Mouse (Mus musculus) liver, embryonic 16.5 days (tissue): ENCODE results near the gene Crk. TPM values are rescaled to one million over a fixed set of nuclear protein-coding genes. Genes with fewer than 3 reads are reported as not detected.
"Not testable (repeated sequence)": the region's sequence is repeated elsewhere in the genome, so short reads cannot be mapped to it uniquely, and the experiment has no call there.

Experiments used
- ATAC-seq: fragments of 200-750 bp; cut with Nextera tagmentation; 2 replicates; pipeline ENCODE4 v1.8.0; 2017; ENCODE audit warnings: low read depth, mild to moderate bottlenecking, moderate number of reproducible peaks, moderate library complexity
- H3K27ac ChIP-seq: fragments of 300-500 bp; sonication (generic); 2 replicates; pipeline ENCODE4 v1.5.1; 2014; ENCODE audit warnings: mild to moderate bottlenecking, low read length
- H3K27me3 ChIP-seq: fragments of 300-500 bp; sonication (generic); 2 replicates; pipeline ENCODE4 v1.6.1; 2014; ENCODE audit warnings: low read depth, low read length, mixed read lengths; ENCODE audit not compliant: control insufficient read depth, insufficient read depth
- H3K36me3 ChIP-seq: fragments of 300-500 bp; sonication (generic); 2 replicates; pipeline ENCODE4 v1.6.1; 2014; ENCODE audit warnings: mild to moderate bottlenecking; ENCODE audit not compliant: control insufficient read depth, insufficient read depth
- H3K4me1 ChIP-seq: fragments of 300-500 bp; sonication (generic); 2 replicates; pipeline ENCODE4 v1.6.1; 2014; ENCODE audit warnings: low read depth, low read length, mixed read lengths; ENCODE audit not compliant: control insufficient read depth
- H3K4me2 ChIP-seq: fragments of 300-500 bp; sonication (generic); 2 replicates; pipeline ENCODE4 v1.6.1; 2014; ENCODE audit warnings: low read depth, low read length, mixed read lengths
- H3K4me3 ChIP-seq: fragments of 300-500 bp; sonication (generic); 2 replicates; pipeline ENCODE4 v1.5.1; 2014; ENCODE audit warnings: low read depth, mild to moderate bottlenecking, low read length
- H3K9ac ChIP-seq: fragments of 300-500 bp; sonication (generic); 2 replicates; pipeline ENCODE4 v1.6.1; 2014; ENCODE audit warnings: low read depth, low read length
- H3K9me3 ChIP-seq: fragments of 300-500 bp; sonication (generic); replicated peaks from 2 replicates; pipeline ENCODE4 v1.6.1; 2016; ENCODE audit warnings: low read length; ENCODE audit not compliant: control insufficient read depth
- WGBS: fragments of 180-500 bp; shearing (Covaris S2); extraction: QIAGEN DNeasy Blood & Tissue Kit; methylation state at CpG from one replicate; pipeline ENCODE4 v1.1.7; 2014; ENCODE audit not compliant: insufficient replicate concordance; 5-methylcytosine and 5-hydroxymethylcytosine counted together
- polyA plus RNA-seq: library from polyadenylated mRNA; unstranded; fragments of >200 nt; fragmentation: Nextera tagmentation; extraction: Ambion mirVana; gene quantifications from 2 replicates; pipeline ENCODE4 v1.2.1, GENCODE M21; 2015

Gene Crk
- polyA plus RNA-seq, 1 experiment from 2014 or later: 30.4 TPM

- H3K36me3 ChIP-seq: no peaks in the 10 kb centered on the region
- H3K9me3 ChIP-seq: no peaks in the 10 kb centered on the region
- no peak for ATAC-seq
- no peak overlapping the region for H3K27ac ChIP-seq
- no peak overlapping the region for H3K4me3 ChIP-seq
- no peak overlapping the region for H3K9ac ChIP-seq
- H3K4me2 ChIP-seq: no peak overlapping the region
- no peaks in the 10 kb centered on the region for H3K4me1 ChIP-seq
- WGBS: 80% methylated on average over 7 of the region's 8 CpGs
- no peaks in the 10 kb centered on the region for H3K27me3 ChIP-seq
Observed at GRCm38 (mm10) chr11:75716661-75717325, 37.7 kb downstream of the Crk start.

- H3K9me3 ChIP-seq: no peaks in the 10 kb centered on the region
- H3K4me1 ChIP-seq: no peaks in the 10 kb centered on the region
- no peaks in the 10 kb centered on the region for H3K27me3 ChIP-seq
- H3K9ac ChIP-seq: no peak overlapping the region
- no peaks in the 10 kb centered on the region for H3K36me3 ChIP-seq
- H3K4me3 ChIP-seq: no peak overlapping the region
- WGBS: 40% methylated on average over 4 of the region's 4 CpGs
- H3K27ac ChIP-seq: no peak overlapping the region
- H3K4me2 ChIP-seq: no peak overlapping the region
- no peak for ATAC-seq
Observed at GRCm38 (mm10) chr11:75722339-75722738, 43.3 kb downstream of the Crk start.

- no peak for ATAC-seq
- Histone ChIP-seq H3K36me3 (no peaks in the 10 kb centered on the region), H3K9ac (no peak overlapping the region), H3K27me3 (no peaks in the 10 kb centered on the region), H3K4me2 (no peak overlapping the region), H3K4me3 (no peak overlapping the region), H3K9me3 (no peaks in the 10 kb centered on the region), H3K4me1 (peaks cover 6% of the 10 kb centered on the region), H3K27ac (no peak overlapping the region)
- WGBS: 39% methylated on average over 2 of the region's 2 CpGs
Observed at GRCm38 (mm10) chr11:75727168-75727567, 48.1 kb downstream of the Crk start.

DNA sequence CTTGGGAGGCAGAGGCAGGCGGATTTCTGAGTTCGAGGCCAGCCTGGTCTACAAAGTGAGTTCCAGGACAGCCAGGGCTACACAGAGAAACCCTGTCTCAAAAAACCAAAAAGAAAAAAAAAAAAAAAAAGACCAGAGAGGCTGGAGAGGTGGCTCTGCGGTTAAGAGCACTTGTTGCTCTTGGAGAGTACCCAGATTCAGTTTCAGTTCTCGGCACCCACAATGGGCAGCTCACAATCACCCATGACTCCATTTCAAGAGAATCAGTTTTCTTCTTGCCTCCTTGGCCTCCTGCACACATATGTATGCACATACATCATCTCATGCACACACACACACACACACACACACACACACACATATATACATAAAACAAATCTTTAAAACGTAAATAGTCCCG is 48.6 kb downstream of the Crk start:
- H3K4me2 ChIP-seq, H3K9ac ChIP-seq, H3K27me3 ChIP-seq, H3K27ac ChIP-seq, H3K4me3 ChIP-seq, ATAC-seq, H3K9me3 ChIP-seq, H3K36me3 ChIP-seq, H3K4me1 ChIP-seq: not testable (repeated sequence)
- WGBS: 77% methylated on average over 6 of the region's 6 CpGs

GRCm38 (mm10) chr11:75732434-75733226 is 53.6 kb downstream of the Crk start, which contains the start of gene Ywhae:
TSS of gene Ywhae (plus strand) at chr11:75732869.
- peaks cover 34% of the 10 kb centered on the region for H3K4me1 ChIP-seq
- peak within 1 kb of the TSS; percentile 90 for H3K9ac ChIP-seq
- ATAC-seq: peak; percentile 92
- H3K4me2 ChIP-seq: peak within 1 kb of the TSS; percentile 86
- H3K27me3 ChIP-seq: no peaks in the 10 kb centered on the region
- peak within 1 kb of the TSS; percentile 90 for H3K27ac ChIP-seq
- under 1% methylated on average over 76 of the region's 76 CpGs for WGBS
- no peaks in the 10 kb centered on the region for H3K36me3 ChIP-seq
- no peaks in the 10 kb centered on the region for H3K9me3 ChIP-seq
- H3K4me3 ChIP-seq: peak within 1 kb of the TSS; percentile 96

DNA sequence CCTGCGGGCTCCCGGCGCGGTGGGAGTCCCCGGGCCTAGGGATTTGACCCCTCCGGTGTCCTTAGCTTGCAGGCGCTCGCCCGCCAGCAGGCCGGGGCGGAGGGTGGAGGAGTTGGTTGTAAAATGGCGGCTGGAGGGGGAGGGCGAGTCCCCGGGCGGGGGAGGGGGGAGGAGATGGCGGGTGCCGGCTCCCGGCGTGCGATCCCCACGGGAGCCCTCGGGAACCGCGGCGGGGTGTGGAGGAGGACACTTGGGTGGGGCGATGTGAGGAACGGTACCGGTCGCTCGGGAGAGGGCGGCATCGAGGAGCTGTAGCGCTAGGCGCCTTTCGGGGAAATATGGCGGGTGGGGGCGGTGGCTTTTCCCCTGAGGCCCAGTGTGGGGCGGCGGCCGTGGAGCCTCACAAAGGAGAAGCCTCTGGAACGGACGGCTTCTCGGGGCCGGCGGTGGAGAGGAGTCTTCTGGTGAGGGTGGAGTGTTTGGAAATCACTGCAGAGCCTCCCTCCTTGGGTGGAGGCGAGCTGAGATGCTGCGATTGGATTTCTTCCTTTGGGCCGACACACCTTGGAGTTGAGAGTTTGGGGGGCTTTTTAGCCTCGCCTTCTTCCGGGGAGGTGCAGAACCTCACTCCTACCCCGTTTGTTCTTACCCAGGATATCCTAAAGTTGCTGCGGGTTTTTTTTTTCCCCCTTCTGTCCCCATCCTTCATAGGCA is 54.3 kb downstream of the Crk start:
- Histone ChIP-seq H3K4me2 (peak overlapping the region; percentile 86), H3K4me3 (peak overlapping the region; percentile 96), H3K9me3 (no peaks in the 10 kb centered on the region), H3K36me3 (no peaks in the 10 kb centered on the region), H3K27me3 (no peaks in the 10 kb centered on the region), H3K4me1 (peaks cover 38% of the 10 kb centered on the region), H3K9ac (peak overlapping the region; percentile 90), H3K27ac (peak overlapping the region; percentile 90)
- under 1% methylated on average over 45 of the region's 52 CpGs for WGBS
- peak; percentile 56 for ATAC-seq

DNA sequence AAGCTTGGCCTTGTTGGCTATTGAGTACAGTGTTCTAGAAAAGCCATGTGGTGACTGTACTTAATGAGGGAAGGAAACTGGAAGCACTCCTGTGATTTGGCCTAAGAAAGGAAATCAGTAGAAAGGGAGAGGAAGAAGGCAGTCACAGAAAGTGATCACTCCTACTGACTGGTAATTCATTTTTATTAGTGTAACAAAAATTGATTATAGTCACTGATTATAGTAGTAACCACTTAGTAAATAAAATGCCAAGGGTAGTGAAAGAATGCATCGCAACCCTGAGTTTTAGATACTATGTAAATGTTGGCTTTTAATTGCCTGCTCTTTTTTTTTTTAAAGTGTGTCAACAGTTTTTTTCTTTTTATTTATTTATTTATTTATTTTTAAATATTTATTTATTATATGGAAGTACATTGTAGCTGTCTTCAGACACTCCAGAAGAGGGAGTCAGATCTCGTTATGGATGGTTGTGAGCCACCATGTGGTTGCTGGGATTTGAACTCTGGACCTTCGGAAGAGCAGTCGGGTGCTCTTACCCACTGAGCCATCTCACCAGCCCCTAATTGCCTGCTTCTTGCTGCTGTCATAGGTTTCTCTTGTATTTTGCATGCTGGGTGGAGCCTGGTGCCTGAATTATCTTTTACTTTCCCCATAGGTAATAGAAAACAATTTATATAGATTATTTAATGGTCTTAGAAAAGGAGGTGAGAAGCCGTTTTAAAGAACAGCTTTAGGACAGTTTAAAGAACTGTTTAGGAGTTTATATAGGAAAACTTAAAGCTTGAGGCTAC is 56.6 kb downstream of the Crk start:
- H3K4me1 ChIP-seq: peaks cover 45% of the 10 kb centered on the region
- WGBS: 64% methylated on average over 5 of the region's 5 CpGs

DNA sequence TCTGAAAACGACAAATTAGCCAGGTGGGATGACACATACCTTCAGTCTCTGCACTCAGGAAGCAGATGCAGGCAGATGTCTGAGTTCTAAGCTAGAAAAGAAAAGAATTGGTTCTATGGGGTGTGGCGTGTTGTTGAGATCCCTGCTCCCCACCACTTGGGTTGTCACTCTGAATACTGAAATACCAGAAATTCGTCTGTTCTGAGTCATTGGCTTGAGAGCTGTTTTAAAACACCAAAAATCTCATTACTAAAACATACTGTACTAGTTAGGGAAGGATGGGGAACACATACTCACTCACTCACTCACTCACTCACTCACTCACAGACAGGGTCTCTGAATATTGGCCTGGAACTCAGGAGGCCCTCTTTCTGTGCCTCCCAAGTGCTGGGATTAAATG is 57.9 kb downstream of the Crk start:
- Histone ChIP-seq H3K4me1 (peaks cover 49% of the 10 kb centered on the region), H3K4me3 (no peak overlapping the region), H3K36me3 (no peaks in the 10 kb centered on the region), H3K27ac (no peak overlapping the region), H3K9ac (no peak overlapping the region), H3K9me3 (no peaks in the 10 kb centered on the region), H3K4me2 (no peak overlapping the region), H3K27me3 (no peaks in the 10 kb centered on the region)
- 42% methylated on average over 3 of the region's 3 CpGs for WGBS
- no peak for ATAC-seq

More for the DNA sequence above, 56.6 kb downstream of the Crk start:
- H3K9ac ChIP-seq: no peak overlapping the region
- no peaks in the 10 kb centered on the region for H3K9me3 ChIP-seq
- H3K4me3 ChIP-seq: no peak overlapping the region
- no peak overlapping the region for H3K27ac ChIP-seq
- no peak for ATAC-seq
- no peak overlapping the region for H3K4me2 ChIP-seq
- no peaks in the 10 kb centered on the region for H3K36me3 ChIP-seq
- no peaks in the 10 kb centered on the region for H3K27me3 ChIP-seq
